Mouse (Mus musculus): ENCODE measurements around the gene Cyp4f15.

- TF ChIP-seq EP300 (IDR thresholded peaks at IDR 0.05; ENCODE audit: insufficient read depth, low read depth, low read length) = no peak
- no peak for TF ChIP-seq CTCF (IDR thresholded peaks at IDR 0.05; ENCODE audit: low read depth, low read length)
- TF ChIP-seq POLR2A (IDR thresholded peaks at IDR 0.05; ENCODE audit: insufficient read depth, low read length) = no peak
Measured at GRCm38 (mm10) chr17:32690959-32691358, 5.5 kb downstream of the Cyp4f15 start.

All from ES-Bruce4 (cell line).